Comparison of ENCODE assay signal across 8 mouse cellular contexts in genomic region chr17:29093961-29094309, GRCm38 (mm10). TPM values are rescaled to one million over a fixed set of nuclear protein-coding genes. Genes with fewer than 3 reads are reported as not detected.
DNase-seq lines count a peak whose midpoint lies in the region; ATAC-seq and TF ChIP-seq lines count a peak whose summit lies in the region.

No protein-coding gene starts in this region.

- peak overlapping the region; percentile 58 for H3K9ac ChIP-seq in limb, embryonic 14.5 days (ENCODE audit: low read depth, low read length, severe bottlenecking)
- H3K9ac ChIP-seq in stomach, embryonic 16.5 days (ENCODE audit: low read length), result peak overlapping the region; percentile 80

- peak; percentile 17 for DNase-seq in gastrocnemius, adult 18-20 months (ENCODE audit: low spot score)
- DNase-seq in gastrocnemius, postnatal 4 days (ENCODE audit: low spot score in 2 of 2), result no peak
- DNase-seq in thymus, adult 2 months, result no peak
- DNase-seq in thymus, adult 18-20 months, result no peak
- no peak for DNase-seq in limb, embryonic 14.5 days (ENCODE audit: low spot score)
- DNase-seq in frontal cortex, postnatal 25 days (ENCODE audit: low spot score in 2 of 2), result no peak
- DNase-seq in layer of hippocampus, adult 9-10 months (ENCODE audit: low spot score), result no peak

- H3K27ac ChIP-seq in thymus, adult 2 months (ENCODE audit: control insufficient read depth, insufficient read depth, low read length), result no peak overlapping the region
- H3K27ac ChIP-seq in limb, embryonic 14.5 days (replicated peaks; ENCODE audit: low read depth, low read length), result no peak overlapping the region
- H3K27ac ChIP-seq in stomach, embryonic 16.5 days (ENCODE audit: low read length), result peak overlapping the region; percentile 83

- H3K4me3 ChIP-seq in thymus, adult 2 months (ENCODE audit: control insufficient read depth, insufficient read depth, low read length), result peak overlapping the region; percentile 69
- H3K4me3 ChIP-seq in limb, embryonic 14.5 days (replicated peaks; ENCODE audit: low read length), result peak overlapping the region; percentile 49
- H3K4me3 ChIP-seq in stomach, embryonic 16.5 days (replicated peaks; ENCODE audit: low read length), result peak overlapping the region; percentile 63

- no peaks in the 10 kb centered on the region for H3K9me3 ChIP-seq in limb, embryonic 14.5 days (ENCODE audit: control insufficient read depth, low read length)
- no peaks in the 10 kb centered on the region for H3K9me3 ChIP-seq in stomach, embryonic 16.5 days (replicated peaks; ENCODE audit: control insufficient read depth, low read length)

- no peak for TF ChIP-seq POLR2A in thymus, adult 2 months (IDR thresholded peaks at IDR 0.05; ENCODE audit: control insufficient read depth, extremely low read depth, insufficient read depth, low read length, poor library complexity)
- no peak for TF ChIP-seq POLR2A in limb, embryonic 14.5 days (IDR thresholded peaks at IDR 0.05; ENCODE audit: borderline replicate concordance, extremely low read depth, insufficient read depth, insufficient read length)

- no peaks in the 10 kb centered on the region for H3K36me3 ChIP-seq in thymus, adult 2 months (ENCODE audit: control insufficient read depth, insufficient read depth, low read length)
- H3K36me3 ChIP-seq in limb, embryonic 14.5 days (ENCODE audit: control insufficient read depth, insufficient read depth, low read length), result no peaks in the 10 kb centered on the region; the same call in 1 of the 2 replicates
- H3K36me3 ChIP-seq in stomach, embryonic 16.5 days (ENCODE audit: control insufficient read depth, insufficient read depth, low read length), result peaks cover 5% of the 10 kb centered on the region; the same call in 1 of the 2 replicates

- H3K4me2 ChIP-seq in limb, embryonic 14.5 days (replicated peaks; ENCODE audit: low read depth, low read length, severe bottlenecking), result peak overlapping the region; percentile 91
- peak overlapping the region; percentile 72 for H3K4me2 ChIP-seq in stomach, embryonic 16.5 days (ENCODE audit: low read depth, low read length)

- peaks cover 10% of the 10 kb centered on the region; the same call in 1 of the 2 replicates for H3K27me3 ChIP-seq in thymus, adult 2 months (ENCODE audit: control insufficient read depth, insufficient read depth, low read length)
- H3K27me3 ChIP-seq in limb, embryonic 14.5 days (ENCODE audit: control insufficient read depth, insufficient read depth, low read length), result peaks cover 13% of the 10 kb centered on the region; the same call in 1 of the 2 replicates
- H3K27me3 ChIP-seq in stomach, embryonic 16.5 days (ENCODE audit: control insufficient read depth, insufficient read depth, low read length), result no peaks in the 10 kb centered on the region

- no peak for ATAC-seq in limb, embryonic 14.5 days (ENCODE audit: low FRiP score, low read depth)
- no peak for ATAC-seq in stomach, embryonic 16.5 days (ENCODE audit: insufficient read depth, low FRiP score)

- H3K4me1 ChIP-seq in thymus, adult 2 months (replicated peaks; ENCODE audit: control insufficient read depth, insufficient read depth, low read length), result peaks cover 25% of the 10 kb centered on the region
- peaks cover 17% of the 10 kb centered on the region for H3K4me1 ChIP-seq in limb, embryonic 14.5 days (ENCODE audit: control insufficient read depth, insufficient read depth, low read length)
- H3K4me1 ChIP-seq in stomach, embryonic 16.5 days (ENCODE audit: control insufficient read depth, insufficient read depth, low read length), result peaks cover 17% of the 10 kb centered on the region; the same call in 1 of the 2 replicates

- TF ChIP-seq CTCF in thymus, adult 2 months (IDR thresholded peaks at IDR 0.05; ENCODE audit: borderline replicate concordance, control insufficient read depth, extremely low read depth, insufficient read depth, low read length, poor library complexity), result no peak

- WGBS in thymus, adult 2 months, result under 1% methylated on average over 24 of the region's 24 CpGs
- 2% methylated on average over 21 of the region's 24 CpGs for WGBS in limb, embryonic 14.5 days
- WGBS in stomach, embryonic 16.5 days, result under 1% methylated on average over 24 of the region's 24 CpGs

RNA-seq across cellular contexts. Expression of gene Cdkn1a, which starts 3.2 kb away (rescaled TPM):
- total RNA-seq in gastrocnemius, adult 18-20 months (2021), result 10 to 100 TPM; 31.9 to 63.3 TPM
- total RNA-seq in gastrocnemius, postnatal 4 days (2021), result 100 to 1,000 TPM; 138 to 142 TPM
- polyA plus RNA-seq in thymus, adult 2 months (2012; rRNA removed), result 28.4 and 31.1 TPM in 2 replicates
- polyA plus RNA-seq in limb, embryonic 14.5 days (2012; rRNA removed), result 61.6 and 63.6 TPM in 2 replicates
- polyA plus RNA-seq in limb, embryonic 14.5 days (2014; fragmentation: Nextera tagmentation; extraction: Ambion mirVana), result 114 and 164 TPM in 2 replicates
- 144 and 167 TPM in 2 replicates for polyA plus RNA-seq in stomach, embryonic 16.5 days (2015; fragmentation: Nextera tagmentation; extraction: Ambion mirVana)

RNA-seq across cellular contexts. Expression of gene Rab44, which starts 20.0 kb away (rescaled TPM):
- under 1 TPM; 0.31 to 0.34 TPM for total RNA-seq in gastrocnemius, adult 18-20 months (2021)
- total RNA-seq in gastrocnemius, postnatal 4 days (2021), result 1 to 10 TPM; 1.8 to 2.3 TPM
- 8.3 and 8.9 TPM in 2 replicates for polyA plus RNA-seq in thymus, adult 2 months (2012; rRNA removed)
- polyA plus RNA-seq in limb, embryonic 14.5 days (2012; rRNA removed), result 2.4 and 2.8 TPM in 2 replicates
- 1.4 and 1.5 TPM in 2 replicates for polyA plus RNA-seq in limb, embryonic 14.5 days (2014; fragmentation: Nextera tagmentation; extraction: Ambion mirVana)
- 4.0 and 4.1 TPM in 2 replicates for polyA plus RNA-seq in stomach, embryonic 16.5 days (2015; fragmentation: Nextera tagmentation; extraction: Ambion mirVana)
